Mouse (Mus musculus) ES-E14 (cell line): ENCODE data around the gene A930017K11Rik. TPM values are rescaled to one million over a fixed set of nuclear protein-coding genes. Genes with fewer than 3 reads are reported as not detected.

ENCODE experiments used
- DNase-seq: peaks from one replicate; pipeline ENCODE4 v3.0.0-alpha.2; 2013; ENCODE audit warnings: low read depth, low spot score
- H3K27ac ChIP-seq: 2 replicates; pipeline ENCODE4 v1.5.1; 2012; ENCODE audit warnings: low read depth, mild to moderate bottlenecking, low read length, moderate library complexity, mixed read lengths; ENCODE audit not compliant: poor library complexity, insufficient read depth, severe bottlenecking
- H3K36me3 ChIP-seq: 2 replicates; pipeline ENCODE4 v1.6.1; 2012; ENCODE audit warnings: mild to moderate bottlenecking, low read length, moderate library complexity, mixed read lengths; ENCODE audit not compliant: control insufficient read depth, poor library complexity, insufficient read depth, severe bottlenecking
- H3K4me1 ChIP-seq, 2 experiments: fragments of 150-350 bp in 1 of 2; sonication (generic) in 1 of 2; 2 replicates each; pipeline ENCODE4 v1.6.1; 2012; ENCODE audit warnings: low read length in 2 of 2, mild to moderate bottlenecking in 1 of 2, mixed read lengths in 1 of 2; ENCODE audit not compliant: control insufficient read depth in 2 of 2, insufficient read depth in 2 of 2, poor library complexity in 1 of 2
- H3K4me3 ChIP-seq, 2 experiments: fragments of 150-350 bp in 1 of 2; sonication (generic) in 1 of 2; 2 replicates each; pipeline ENCODE4 v1.5.1; 2012; ENCODE audit warnings: low read length in 2 of 2, low read depth in 1 of 2, mild to moderate bottlenecking in 1 of 2, mixed read lengths in 1 of 2; ENCODE audit not compliant: insufficient read depth in 1 of 2, poor library complexity in 1 of 2, severe bottlenecking in 1 of 2
- H3K9ac ChIP-seq: 2 replicates; pipeline ENCODE4 v1.6.1; 2012; ENCODE audit warnings: low read depth, mild to moderate bottlenecking, low read length, mixed read lengths; ENCODE audit not compliant: poor library complexity, insufficient read depth, severe bottlenecking
- H3K9me3 ChIP-seq: fragments of 150-350 bp; sonication (generic); 2 replicates; pipeline ENCODE4 v1.6.1; 2012; ENCODE audit warnings: low read depth, mild to moderate bottlenecking, low read length; ENCODE audit not compliant: control insufficient read depth, insufficient read depth
- CHD2 ChIP-seq: IDR thresholded peaks from 2 replicates; pipeline ENCODE4 v1.6.1; 2014; ENCODE audit warnings: mild to moderate bottlenecking, low read depth, low read length, inconsistent platforms
- HCFC1 ChIP-seq: IDR thresholded peaks from 2 replicates; pipeline ENCODE4 v1.6.1; 2012; ENCODE audit warnings: low read length, inconsistent platforms, borderline replicate concordance; ENCODE audit not compliant: insufficient read depth
- MAFK ChIP-seq: IDR thresholded peaks from 2 replicates; pipeline ENCODE4 v1.6.1; 2014; ENCODE audit warnings: mild to moderate bottlenecking, low read depth, low read length, inconsistent platforms; ENCODE audit not compliant: insufficient read depth
- ZC3H11A ChIP-seq: IDR thresholded peaks from 2 replicates; pipeline ENCODE4 v1.6.1; 2012; ENCODE audit warnings: low read depth, mild to moderate bottlenecking, inconsistent platforms, low read length, borderline replicate concordance
- ZNF384 ChIP-seq: IDR thresholded peaks from 2 replicates; pipeline ENCODE4 v1.6.1; 2012; ENCODE audit warnings: low read depth, low read length, inconsistent platforms
- in situ Hi-C, 2 experiments: fragments of 600-800 bp; cut with MboI; formaldehyde crosslinking; loops; one replicate each; pipeline ENCODE4 v1.15.1; 2025; ENCODE audit warnings: low sequenced_read_pairs in 2 of 2, inconsistent platforms in 1 of 2; ENCODE audit not compliant: unreplicated experiment in 2 of 2
- total RNA-seq: library from RNA; depleted of rRNA; stranded (reverse); fragments of 300-350 nt; gene quantifications from 2 replicates; pipeline ENCODE4 v1.2.3, GENCODE M21; 2012

A930017K11Rik gene
- total RNA-seq, 1 experiment: not detected

- peaks cover 3% of the 10 kb centered on the region; the same call in 1 of the 2 replicates for H3K36me3 ChIP-seq
- TF ChIP-seq CHD2: no peak
- TF ChIP-seq ZC3H11A: no peak
- no peak for TF ChIP-seq HCFC1
- TF ChIP-seq ZNF384: no peak
- TF ChIP-seq MAFK: no peak
- H3K27ac ChIP-seq: no peak overlapping the region
- no peak overlapping the region for H3K9ac ChIP-seq
- no peaks in the 10 kb centered on the region for H3K9me3 ChIP-seq
- H3K4me3 ChIP-seq: no peak overlapping the region
- no peak for DNase-seq
- in situ Hi-C loops: no loop called here
- 0 out of 4 replicates have a peak, but pooled peaks cover 0 to 2% of the 10 kb centered on the region in 2 experiments for H3K4me1 ChIP-seq
Measured at GRCm38 (mm10) chr17:25956631-25957030, 4.3 kb upstream of the A930017K11Rik start.

GRCm38 (mm10) chr17:25956201-25956600 is 3.8 kb upstream of the A930017K11Rik start:
- in situ Hi-C loops: no loop called here
- no peaks in the 10 kb centered on the region for H3K9me3 ChIP-seq
- no peak overlapping the region for H3K9ac ChIP-seq
- H3K27ac ChIP-seq: no peak overlapping the region
- TF ChIP-seq CHD2 (no peak), ZNF384 (no peak), MAFK (no peak), ZC3H11A (no peak), HCFC1 (no peak)
- DNase-seq: no peak
- H3K4me1 ChIP-seq: 0 out of 4 replicates have a peak, but pooled peaks cover 0 to 2% of the 10 kb centered on the region in 2 experiments
- H3K4me3 ChIP-seq: no peak overlapping the region
- peaks cover 3% of the 10 kb centered on the region; the same call in 1 of the 2 replicates for H3K36me3 ChIP-seq

GRCm38 (mm10) chr17:25955736-25956135 is 3.4 kb upstream of the A930017K11Rik start:
- Histone ChIP-seq H3K27ac (no peak overlapping the region), H3K9me3 (no peaks in the 10 kb centered on the region), H3K4me1 (peaks cover 0 to 4% of the 10 kb centered on the region in 2 experiments; a peak in 1 of 4 replicates), H3K9ac (no peak overlapping the region), H3K36me3 (peaks cover 3% of the 10 kb centered on the region; the same call in 1 of the 2 replicates), H3K4me3 (no peak overlapping the region)
- DNase-seq: no peak
- no peak for TF ChIP-seq ZC3H11A
- TF ChIP-seq HCFC1: no peak
- no peak for TF ChIP-seq ZNF384
- no peak for TF ChIP-seq MAFK
- TF ChIP-seq CHD2: no peak
- in situ Hi-C loops: no loop called here

GRCm38 (mm10) chr17:25954671-25955070 is 2.3 kb upstream of the A930017K11Rik start:
- Histone ChIP-seq H3K9me3 (no peaks in the 10 kb centered on the region), H3K4me3 (no peak overlapping the region), H3K36me3 (peaks cover 1% of the 10 kb centered on the region; the same call in 1 of the 2 replicates), H3K4me1 (peaks cover 0 to 4% of the 10 kb centered on the region in 2 experiments; a peak in 1 of 4 replicates), H3K9ac (no peak overlapping the region), H3K27ac (no peak overlapping the region)
- in situ Hi-C loops: no loop called here
- no peak for DNase-seq
- TF ChIP-seq HCFC1: no peak
- TF ChIP-seq MAFK: no peak
- no peak for TF ChIP-seq CHD2
- TF ChIP-seq ZC3H11A: no peak
- TF ChIP-seq ZNF384: no peak

- in situ Hi-C loops: no loop called here
- Histone ChIP-seq H3K4me3 (no peak overlapping the region), H3K36me3 (no peaks in the 10 kb centered on the region), H3K9ac (no peak overlapping the region), H3K9me3 (no peaks in the 10 kb centered on the region), H3K4me1 (peaks cover 0 to 4% of the 10 kb centered on the region in 2 experiments; a peak in 1 of 4 replicates), H3K27ac (no peak overlapping the region)
- no peak for DNase-seq
- TF ChIP-seq MAFK (no peak), ZNF384 (no peak), CHD2 (no peak), HCFC1 (no peak)
Measured at GRCm38 (mm10) chr17:25953161-25953560, 796 bp upstream of the A930017K11Rik start.
